Mouse (Mus musculus) neural tube, embryonic 14.5 days (tissue): Measurements from ENCODE around the gene Clec16a. TPM values are rescaled to one million over a fixed set of nuclear protein-coding genes. Genes with fewer than 3 reads are reported as not detected.

Source experiments
- ATAC-seq: fragments of 200-750 bp; cut with Nextera tagmentation; 2 replicates; pipeline ENCODE4 v1.8.0; 2017; ENCODE audit warnings: low read depth, mild to moderate bottlenecking, moderate TSS enrichment, moderate library complexity
- H3K27ac ChIP-seq: fragments of 300-500 bp; sonication (generic); 2 replicates; pipeline ENCODE4 v1.5.1; 2014; ENCODE audit warnings: low read depth, mild to moderate bottlenecking, control low read depth, low read length, moderate library complexity, mixed read lengths
- H3K27me3 ChIP-seq: fragments of 300-500 bp; sonication (generic); 2 replicates; pipeline ENCODE4 v1.6.1; 2014; ENCODE audit warnings: low read length; ENCODE audit not compliant: control insufficient read depth, insufficient read depth
- H3K36me3 ChIP-seq: fragments of 300-500 bp; sonication (generic); 2 replicates; pipeline ENCODE4 v1.6.1; 2014; ENCODE audit warnings: low read length, mixed read lengths; ENCODE audit not compliant: control insufficient read depth, insufficient read depth
- H3K4me1 ChIP-seq: fragments of 300-500 bp; sonication (generic); 2 replicates; pipeline ENCODE4 v1.6.1; 2014; ENCODE audit warnings: low read length; ENCODE audit not compliant: control insufficient read depth, insufficient read depth
- H3K4me2 ChIP-seq: fragments of 300-500 bp; sonication (generic); 2 replicates; pipeline ENCODE4 v1.6.1; 2014; ENCODE audit warnings: mild to moderate bottlenecking, low read depth, low read length, control low read depth
- H3K4me3 ChIP-seq: fragments of 300-500 bp; sonication (generic); 2 replicates; pipeline ENCODE4 v1.5.1; 2014; ENCODE audit warnings: low read depth, low read length, control low read depth, mixed read lengths
- H3K9ac ChIP-seq: fragments of 300-500 bp; sonication (generic); replicated peaks from 2 replicates; pipeline ENCODE4 v1.6.1; 2014; ENCODE audit warnings: low read depth, mild to moderate bottlenecking, control low read depth, low read length, mixed read lengths
- H3K9me3 ChIP-seq: fragments of 300-500 bp; sonication (generic); 2 replicates; pipeline ENCODE4 v1.6.1; 2016; ENCODE audit warnings: low read length; ENCODE audit not compliant: control insufficient read depth
- WGBS: fragments of 180-500 bp; shearing (Covaris S2); extraction: QIAGEN DNeasy Blood & Tissue Kit; methylation state at CpG from one replicate; pipeline ENCODE4 v1.1.7; 2014; 5-methylcytosine and 5-hydroxymethylcytosine counted together
- polyA plus RNA-seq: library from polyadenylated mRNA; unstranded; fragments of >200 nt; fragmentation: Nextera tagmentation; extraction: Ambion mirVana; gene quantifications from 2 replicates; pipeline ENCODE4 v1.2.1, GENCODE M21; 2014

The Clec16a gene
- polyA plus RNA-seq, 1 experiment from 2014 or later, result 89.2 TPM

- Histone ChIP-seq H3K4me1 (no peaks in the 10 kb centered on the region), H3K4me3 (no peak overlapping the region), H3K4me2 (no peak overlapping the region), H3K36me3 (peaks cover 7% of the 10 kb centered on the region; the same call in 1 of the 2 replicates), H3K9ac (no peak overlapping the region), H3K9me3 (no peaks in the 10 kb centered on the region), H3K27ac (no peak overlapping the region), H3K27me3 (no peaks in the 10 kb centered on the region)
- ATAC-seq, result no peak
- 85% methylated on average over 6 of the region's 6 CpGs for WGBS
These were observed 144.7 kb downstream of the Clec16a start for GRCm38 (mm10) chr16:10689748-10690318.

GRCm38 (mm10) chr16:10690442-10690841, 145.3 kb downstream of the Clec16a start:
- no peak for ATAC-seq
- H3K4me2 ChIP-seq, result no peak overlapping the region
- 91% methylated on average over 3 of the region's 3 CpGs for WGBS
- H3K27me3 ChIP-seq, result no peaks in the 10 kb centered on the region
- H3K9ac ChIP-seq, result no peak overlapping the region
- H3K36me3 ChIP-seq, result peaks cover 7% of the 10 kb centered on the region; the same call in 1 of the 2 replicates
- no peak overlapping the region for H3K4me3 ChIP-seq
- no peak overlapping the region for H3K27ac ChIP-seq
- no peaks in the 10 kb centered on the region for H3K4me1 ChIP-seq
- H3K9me3 ChIP-seq, result no peaks in the 10 kb centered on the region

- Histone ChIP-seq H3K27me3 (no peaks in the 10 kb centered on the region), H3K36me3 (peaks cover 7% of the 10 kb centered on the region; the same call in 1 of the 2 replicates), H3K9me3 (no peaks in the 10 kb centered on the region), H3K9ac (no peak overlapping the region), H3K4me1 (no peaks in the 10 kb centered on the region), H3K4me3 (no peak overlapping the region), H3K4me2 (no peak overlapping the region), H3K27ac (no peak overlapping the region)
- ATAC-seq, result no peak
- WGBS, result 90% methylated on average over 5 of the region's 5 CpGs
These were observed 146.6 kb downstream of the Clec16a start for GRCm38 (mm10) chr16:10691705-10692104.

- Histone ChIP-seq H3K4me2 (no peak overlapping the region), H3K27ac (no peak overlapping the region), H3K27me3 (no peaks in the 10 kb centered on the region), H3K4me3 (no peak overlapping the region), H3K36me3 (peaks cover 7% of the 10 kb centered on the region; the same call in 1 of the 2 replicates), H3K9ac (no peak overlapping the region), H3K9me3 (no peaks in the 10 kb centered on the region), H3K4me1 (no peaks in the 10 kb centered on the region)
- no peak for ATAC-seq
- 73% methylated on average over 8 of the region's 8 CpGs for WGBS
These were observed 147.7 kb downstream of the Clec16a start for GRCm38 (mm10) chr16:10692848-10693247.

- H3K4me2 ChIP-seq, result no peak overlapping the region
- H3K9me3 ChIP-seq, result no peaks in the 10 kb centered on the region
- H3K27ac ChIP-seq, result no peak overlapping the region
- no peak overlapping the region for H3K4me3 ChIP-seq
- no peak for ATAC-seq
- 89% methylated on average over 1 of the region's 1 CpGs for WGBS
- H3K9ac ChIP-seq, result no peak overlapping the region
- peaks cover 7% of the 10 kb centered on the region; the same call in 1 of the 2 replicates for H3K36me3 ChIP-seq
- no peaks in the 10 kb centered on the region for H3K4me1 ChIP-seq
- no peaks in the 10 kb centered on the region for H3K27me3 ChIP-seq
These were observed 148.3 kb downstream of the Clec16a start for GRCm38 (mm10) chr16:10693424-10693823.

- H3K4me1 ChIP-seq, result no peaks in the 10 kb centered on the region
- no peaks in the 10 kb centered on the region for H3K9me3 ChIP-seq
- H3K4me3 ChIP-seq, result no peak overlapping the region
- no peak overlapping the region for H3K4me2 ChIP-seq
- H3K27ac ChIP-seq, result no peak overlapping the region
- H3K36me3 ChIP-seq, result peaks cover 7% of the 10 kb centered on the region; the same call in 1 of the 2 replicates
- no peak for ATAC-seq
- no peak overlapping the region for H3K9ac ChIP-seq
- no peaks in the 10 kb centered on the region for H3K27me3 ChIP-seq
- WGBS, result 55% methylated on average over 11 of the region's 11 CpGs
These were observed 149.3 kb downstream of the Clec16a start for GRCm38 (mm10) chr16:10694414-10694851.

GRCm38 (mm10) chr16:10697861-10698659, 152.9 kb downstream of the Clec16a start:
- H3K27me3 ChIP-seq, result no peaks in the 10 kb centered on the region
- H3K9me3 ChIP-seq, result no peaks in the 10 kb centered on the region
- no peak overlapping the region for H3K27ac ChIP-seq
- ATAC-seq, result no peak
- WGBS, result 60% methylated on average over 6 of the region's 6 CpGs
- no peaks in the 10 kb centered on the region for H3K36me3 ChIP-seq
- H3K9ac ChIP-seq, result no peak overlapping the region
- no peaks in the 10 kb centered on the region for H3K4me1 ChIP-seq
- no peak overlapping the region for H3K4me3 ChIP-seq
- H3K4me2 ChIP-seq, result no peak overlapping the region

- Histone ChIP-seq H3K27ac (no peak overlapping the region), H3K4me1 (no peaks in the 10 kb centered on the region), H3K9ac (no peak overlapping the region), H3K4me3 (no peak overlapping the region), H3K27me3 (no peaks in the 10 kb centered on the region), H3K9me3 (no peaks in the 10 kb centered on the region), H3K4me2 (no peak overlapping the region), H3K36me3 (no peaks in the 10 kb centered on the region)
- 73% methylated on average over 3 of the region's 3 CpGs for WGBS
- no peak for ATAC-seq
These were observed 154.2 kb downstream of the Clec16a start for GRCm38 (mm10) chr16:10699316-10699715.

GRCm38 (mm10) chr16:10700160-10700559, 155.0 kb downstream of the Clec16a start:
- Histone ChIP-seq H3K4me1 (no peaks in the 10 kb centered on the region), H3K4me3 (no peak overlapping the region), H3K36me3 (no peaks in the 10 kb centered on the region), H3K9ac (no peak overlapping the region), H3K9me3 (no peaks in the 10 kb centered on the region), H3K27me3 (no peaks in the 10 kb centered on the region), H3K27ac (no peak overlapping the region), H3K4me2 (no peak overlapping the region)
- 28% methylated on average over 2 of the region's 2 CpGs for WGBS
- no peak for ATAC-seq
